Mouse (Mus musculus) erythroblast, embryonic 14.5 days (primary cell): ENCODE measurements around the gene Olfr24.

Experiments
- GATA1 ChIP-seq: IDR thresholded peaks from 2 replicates; pipeline ENCODE4 v1.6.1; 2012; ENCODE audit warnings: low read length, inconsistent platforms, mixed read lengths
- TAL1 ChIP-seq: IDR thresholded peaks from 3 replicates; pipeline ENCODE4 v1.6.1; 2012; ENCODE audit warnings: low read length, inconsistent platforms, mixed read lengths

GRCm38 (mm10) chr9:18721011-18721410 lies 42.8 kb downstream of the Olfr24 start:
- TF ChIP-seq GATA1 (no peak), TAL1 (no peak)
